Mouse (Mus musculus): ENCODE measurements at regions not wholly inside any gene's neighbourhood (a gene's known extent, or its start where the extent isn't known, plus 50 kb on each side); places are given as distances from the start of the nearest gene placed in this dataset.

GRCm38 (mm10) chr7:68440661-68441150, 167.1 kb downstream of the Fam169b start:
- DNase-seq: no peak

DNA sequence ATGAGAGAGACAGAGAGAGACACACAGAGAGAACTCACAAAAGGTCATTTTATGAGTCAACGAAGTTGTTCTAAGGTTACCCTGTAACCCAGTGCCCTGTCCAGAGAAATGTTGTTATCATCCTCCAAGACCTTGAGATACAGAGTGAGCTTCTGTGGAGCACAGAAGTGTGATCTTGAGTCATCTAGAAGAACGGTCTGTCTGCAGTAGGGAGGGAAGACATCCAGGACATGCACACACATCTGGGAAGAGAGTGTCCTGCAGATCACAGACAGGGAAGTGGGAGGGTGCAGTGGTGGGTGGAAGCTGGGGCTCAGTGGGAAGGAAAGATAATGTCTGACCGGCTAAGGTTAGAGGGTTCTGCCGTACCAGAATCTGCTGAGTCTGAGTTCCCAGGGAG, 155.3 kb downstream of the Fam169b start:
- DNase-seq: no peak

DNA sequence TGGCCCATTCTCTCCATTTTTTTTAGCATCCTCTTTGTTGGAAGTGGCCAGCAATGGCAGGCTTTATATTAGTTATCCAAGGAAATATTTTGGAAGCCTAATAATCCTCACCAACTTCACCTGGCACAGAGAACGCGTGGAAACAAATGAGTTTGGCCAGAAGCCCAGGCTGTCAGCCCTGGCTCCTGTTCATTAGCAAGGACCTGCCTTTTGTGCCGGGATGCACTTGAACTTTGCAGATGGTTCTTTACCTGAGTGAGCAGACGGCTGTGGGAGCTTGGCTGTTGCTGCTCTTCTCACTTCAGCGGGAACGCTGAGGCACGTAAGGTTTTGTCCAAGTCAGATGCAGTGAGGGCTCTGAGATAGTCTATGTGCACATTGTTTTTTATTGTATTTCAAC, 142.3 kb downstream of the Fam169b start:
- DNase-seq: peak; percentile 2 to 6

GRCm38 (mm10) chr7:68412786-68413185, 139.1 kb downstream of the Fam169b start:
- DNase-seq: no peak

Data from heart, adult 18-20 months (tissue).